8 mouse cellular contexts compared by ENCODE assay signal in the genomic region with DNA sequence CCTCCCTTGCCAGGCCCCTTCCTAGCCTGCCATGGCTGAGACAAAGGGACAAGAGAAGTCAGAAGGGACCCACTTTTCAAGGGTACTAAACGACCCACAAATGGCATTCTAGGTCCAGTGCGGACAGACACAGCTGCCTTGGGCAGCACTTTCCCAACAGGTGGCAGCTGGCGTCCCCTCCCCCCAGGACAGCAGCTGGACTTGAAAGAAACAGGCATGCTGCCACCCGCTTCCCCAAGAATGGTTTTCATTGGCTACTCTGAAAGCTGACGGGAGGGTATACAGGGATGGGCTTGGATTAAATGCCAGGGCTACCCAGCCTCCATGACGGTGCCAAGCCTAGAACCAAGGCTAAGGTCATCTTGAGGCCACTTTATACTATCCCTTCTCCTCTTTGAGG. TPM values are rescaled to one million over a fixed set of nuclear protein-coding genes. Genes with fewer than 3 reads are reported as not detected.
DNase-seq lines count a peak whose midpoint lies in the region; ATAC-seq lines count a peak whose summit lies in the region.

No protein-coding gene starts in this region.

- H3K9me3 ChIP-seq in neural tube, embryonic 13.5 days, result no peaks in the 10 kb centered on the region

- 27% methylated on average over 6 of the region's 6 CpGs for WGBS in neural tube, embryonic 13.5 days

- H3K27me3 ChIP-seq in neural tube, embryonic 13.5 days, result no peaks in the 10 kb centered on the region

- intact Hi-C loops in left cerebral cortex, postnatal 10 days (cut with DNase I), result no loop called here
- intact Hi-C loops in gastrocnemius, postnatal 14 days (cut with DNase I; ENCODE audit: low total_unique reads), result no loop called here

- ATAC-seq in neural tube, embryonic 13.5 days (ENCODE audit: low read depth), result no peak

- H3K4me2 ChIP-seq in neural tube, embryonic 13.5 days, result peak overlapping the region; percentile 86

- H3K4me3 ChIP-seq in brown adipose tissue, adult 24 weeks (ENCODE audit: insufficient read depth, low read depth, low read length), result peak overlapping the region; percentile 93; the same call in 1 of the 2 replicates
- peak overlapping the region; percentile 99 for H3K4me3 ChIP-seq in neural tube, embryonic 13.5 days

- peaks cover 50% of the 10 kb centered on the region for H3K36me3 ChIP-seq in neural tube, embryonic 13.5 days

- H3K9ac ChIP-seq in neural tube, embryonic 13.5 days, result peak overlapping the region; percentile 100

- DNase-seq in left cerebral cortex, postnatal 10 days (ENCODE audit: extremely low spot score in 1 of 2, low spot score in 2 of 2), result peak; percentile 67 to 86
- no peak for DNase-seq in left cerebral cortex, adult 11 months (ENCODE audit: low spot score)
- DNase-seq in gastrocnemius, postnatal 14 days, result peak; percentile 77
- DNase-seq in kidney, postnatal 4 days, result peak; percentile 58 to 68
- DNase-seq in cerebellum, adult 18-20 months, result no peak
- DNase-seq in right cerebral cortex, postnatal 36 days (ENCODE audit: low spot score in 2 of 2), result no peak

- peaks cover 22% of the 10 kb centered on the region for H3K4me1 ChIP-seq in brown adipose tissue, adult 24 weeks (ENCODE audit: control insufficient read depth, insufficient read depth, insufficient read length, low read length)
- peaks cover 65% of the 10 kb centered on the region for H3K4me1 ChIP-seq in neural tube, embryonic 13.5 days (replicated peaks)

- H3K27ac ChIP-seq in brown adipose tissue, adult 24 weeks (replicated peaks; ENCODE audit: low read depth, low read length), result peak overlapping the region; percentile 44; the same call in 1 of the 2 replicates
- peak overlapping the region; percentile 99 for H3K27ac ChIP-seq in neural tube, embryonic 13.5 days (replicated peaks)

RNA-seq across cellular contexts. Expression of a gene that starts 2.9 kb away (rescaled TPM):
- 10 to 100 TPM; 31.0 to 32.6 TPM for total RNA-seq in left cerebral cortex, postnatal 10 days (2021)
- 45.7 and 47.5 TPM in 2 replicates for polyA plus RNA-seq in brown adipose tissue, adult 24 weeks (2012; ENCODE audit: insufficient read depth, insufficient read length, missing spikeins)
- 10 to 100 TPM in 1 of 2 experiments, 1 to 10 TPM in 1; 7.6 to 10.2 TPM for total RNA-seq in gastrocnemius, postnatal 14 days (2021)
- polyA plus RNA-seq in neural tube, embryonic 13.5 days (2015; fragmentation: Nextera tagmentation; extraction: Ambion mirVana), result 128 and 131 TPM in 2 replicates

RNA-seq across cellular contexts. Expression of a gene that starts 14.0 kb away (rescaled TPM):
- 1 to 10 TPM; 4.8 to 5.8 TPM for total RNA-seq in left cerebral cortex, postnatal 10 days (2021)
- 3.2 and 6.3 TPM in 2 replicates for polyA plus RNA-seq in brown adipose tissue, adult 24 weeks (2012; ENCODE audit: insufficient read depth, insufficient read length, missing spikeins)
- total RNA-seq in gastrocnemius, postnatal 14 days (2021), result 1 to 10 TPM; 1.4 to 2.1 TPM
- polyA plus RNA-seq in neural tube, embryonic 13.5 days (2015; fragmentation: Nextera tagmentation; extraction: Ambion mirVana), result 8.2 and 8.3 TPM in 2 replicates

RNA-seq across cellular contexts. Expression of a gene that starts 14.0 kb away (rescaled TPM):
- total RNA-seq in left cerebral cortex, postnatal 10 days (2021), result 10 to 100 TPM; 23.8 to 27.9 TPM
- polyA plus RNA-seq in brown adipose tissue, adult 24 weeks (2012; ENCODE audit: insufficient read depth, insufficient read length, missing spikeins), result 77.2 and 118 TPM in 2 replicates
- 1 to 10 TPM; 3.5 to 4.4 TPM for total RNA-seq in gastrocnemius, postnatal 14 days (2021)
- polyA plus RNA-seq in neural tube, embryonic 13.5 days (2015; fragmentation: Nextera tagmentation; extraction: Ambion mirVana), result 10.2 and 11.1 TPM in 2 replicates

RNA-seq across cellular contexts. Expression of a gene that starts 20.9 kb away (rescaled TPM):
- 100 to 1,000 TPM; 802 to 805 TPM for total RNA-seq in left cerebral cortex, postnatal 10 days (2021)
- polyA plus RNA-seq in brown adipose tissue, adult 24 weeks (2012; ENCODE audit: insufficient read depth, insufficient read length, missing spikeins), result 881 and 950 TPM in 2 replicates
- 1,000 to 10,000 TPM; 1,019 to 1,174 TPM for total RNA-seq in gastrocnemius, postnatal 14 days (2021)
- polyA plus RNA-seq in neural tube, embryonic 13.5 days (2015; fragmentation: Nextera tagmentation; extraction: Ambion mirVana), result 930 and 991 TPM in 2 replicates

RNA-seq across cellular contexts. Expression of a gene that starts 25.7 kb away (rescaled TPM):
- total RNA-seq in left cerebral cortex, postnatal 10 days (2021), result 10 to 100 TPM; 37.0 to 39.8 TPM
- polyA plus RNA-seq in brown adipose tissue, adult 24 weeks (2012; ENCODE audit: insufficient read depth, insufficient read length, missing spikeins), result 61.8 and 78.8 TPM in 2 replicates
- total RNA-seq in gastrocnemius, postnatal 14 days (2021), result 10 to 100 TPM; 10.2 to 14.1 TPM
- polyA plus RNA-seq in neural tube, embryonic 13.5 days (2015; fragmentation: Nextera tagmentation; extraction: Ambion mirVana), result 58.8 and 60.3 TPM in 2 replicates

Comparison
In these comparisons a context has a peak if more than half of its experiments do, and no peak if none do; other contexts are left out.
1. DNase-seq: peak in left cerebral cortex, postnatal 10 days (2 of 2), gastrocnemius, postnatal 14 days (single experiment) and kidney, postnatal 4 days (2 of 2); none in left cerebral cortex, adult 11 months (single experiment), cerebellum, adult 18-20 months (0 of 2) and right cerebral cortex, postnatal 36 days (0 of 2).
2. RNA of a gene that starts 14.0 kb away (total RNA-seq): 23.8 to 27.9 TPM in left cerebral cortex, postnatal 10 days; 3.5 to 4.4 TPM in gastrocnemius, postnatal 14 days; every median in the first group is over 4 times any median in the second.